ENCODE assay signal across 11 mouse cellular contexts in genomic region chr2:167280986-167281310, GRCm38 (mm10). TPM values are rescaled to one million over a fixed set of nuclear protein-coding genes. Genes with fewer than 3 reads are reported as not detected.
A peak's percentile ranks its signal among the peaks of the same experiment; 100 is the strongest.
DNase-seq lines count a peak whose midpoint lies in the region; ATAC-seq and TF ChIP-seq lines count a peak whose summit lies in the region.
"Had no signal": no experiment of that assay in that cellular context is flagged by ENCODE, and none has a peak within 500 bp of the region (broad histone marks: within the 10 kb centered on the region; RNA-seq: fewer than 3 reads in every experiment).

No protein-coding gene starts in this region.

- H3K36me3 ChIP-seq in forebrain, postnatal 0 days (ENCODE audit: insufficient read depth) = no peaks in the 10 kb centered on the region
- H3K36me3 ChIP-seq in forebrain, embryonic 10.5 days (replicated peaks) = no peaks in the 10 kb centered on the region
- no peaks in the 10 kb centered on the region for H3K36me3 ChIP-seq in lung, embryonic 14.5 days (ENCODE audit: insufficient read depth)
- H3K36me3 ChIP-seq in intestine, embryonic 14.5 days (ENCODE audit: control insufficient read depth, insufficient read depth, low read length) = no peaks in the 10 kb centered on the region
- H3K36me3 ChIP-seq: heart, embryonic 10.5 days had no signal

- no peak for DNase-seq in forebrain, postnatal 0 days
- no peak for DNase-seq in forebrain, embryonic 10.5 days (ENCODE audit: extremely low spot score, low spot score)
- DNase-seq in lung, embryonic 14.5 days = no peak
- no peak for DNase-seq in lung, postnatal 10 days
- no peak for DNase-seq in intestine, embryonic 14.5 days (ENCODE audit: low spot score)
- DNase-seq in layer of hippocampus, adult 18-20 months (ENCODE audit: low spot score in 2 of 2) = no peak
- DNase-seq in right cerebral cortex, adult 2 months (ENCODE audit: low spot score in 2 of 2) = no peak

- WGBS in forebrain, postnatal 0 days = 83% methylated on average over 4 of the region's 4 CpGs
- 83% methylated on average over 4 of the region's 4 CpGs for WGBS in forebrain, embryonic 10.5 days
- 73% methylated on average over 4 of the region's 4 CpGs for WGBS in lung, embryonic 14.5 days
- whole genome bisulfite sequencing in intestine, embryonic 14.5 days = 88% methylated on average over 4 of the region's 4 CpGs

- no peaks in the 10 kb centered on the region for H3K27me3 ChIP-seq in forebrain, postnatal 0 days (ENCODE audit: insufficient read depth, low read length)
- no peaks in the 10 kb centered on the region for H3K27me3 ChIP-seq in forebrain, embryonic 10.5 days (ENCODE audit: poor library complexity, severe bottlenecking)
- H3K27me3 ChIP-seq in lung, embryonic 14.5 days (ENCODE audit: insufficient read depth, low read length) = no peaks in the 10 kb centered on the region
- H3K27me3 ChIP-seq in intestine, embryonic 14.5 days (replicated peaks; ENCODE audit: control insufficient read depth, insufficient read depth, low read length) = no peaks in the 10 kb centered on the region

- no peak overlapping the region for H3K4me2 ChIP-seq in forebrain, postnatal 0 days (ENCODE audit: low read depth)
- no peak overlapping the region for H3K4me2 ChIP-seq in lung, embryonic 14.5 days
- H3K4me2 ChIP-seq in intestine, embryonic 14.5 days (ENCODE audit: low read length) = no peak overlapping the region

- H3K27ac ChIP-seq in forebrain, postnatal 0 days (ENCODE audit: low read depth, low read length) = no peak overlapping the region
- no peak overlapping the region for H3K27ac ChIP-seq in forebrain, embryonic 10.5 days
- H3K27ac ChIP-seq in lung, embryonic 14.5 days (ENCODE audit: low read depth) = no peak overlapping the region
- H3K27ac ChIP-seq in intestine, embryonic 14.5 days (ENCODE audit: low read depth) = no peak overlapping the region
- H3K27ac ChIP-seq: heart, embryonic 10.5 days; left cerebral cortex, adult 2 months had no signal

- no peak overlapping the region for H3K4me3 ChIP-seq in forebrain, postnatal 0 days (ENCODE audit: low read depth, low read length)
- no peak overlapping the region for H3K4me3 ChIP-seq in forebrain, embryonic 10.5 days
- H3K4me3 ChIP-seq in lung, embryonic 14.5 days (ENCODE audit: low read depth, low read length) = no peak overlapping the region
- no peak overlapping the region for H3K4me3 ChIP-seq in intestine, embryonic 14.5 days (ENCODE audit: low read depth, low read length)
- H3K4me3 ChIP-seq: erythroblast, embryonic 14.5 days; heart, embryonic 10.5 days; left cerebral cortex, adult 2 months had no signal

- H3K4me1 ChIP-seq in forebrain, postnatal 0 days (ENCODE audit: insufficient read depth) = no peaks in the 10 kb centered on the region
- peaks cover 9% of the 10 kb centered on the region for H3K4me1 ChIP-seq in forebrain, embryonic 10.5 days
- H3K4me1 ChIP-seq in lung, embryonic 14.5 days (ENCODE audit: insufficient read depth) = no peaks in the 10 kb centered on the region
- H3K4me1 ChIP-seq in intestine, embryonic 14.5 days (replicated peaks; ENCODE audit: control insufficient read depth, insufficient read depth, low read length) = no peaks in the 10 kb centered on the region

- no peak for TF ChIP-seq CTCF in forebrain, postnatal 0 days (IDR thresholded peaks at IDR 0.05; ENCODE audit: low read depth)
- TF ChIP-seq CTCF in lung, embryonic 14.5 days (IDR thresholded peaks at IDR 0.05; ENCODE audit: low read depth) = no peak

- no peak overlapping the region for H3K9ac ChIP-seq in forebrain, postnatal 0 days
- H3K9ac ChIP-seq in lung, embryonic 14.5 days = no peak overlapping the region
- no peak overlapping the region for H3K9ac ChIP-seq in intestine, embryonic 14.5 days (ENCODE audit: low read length)

- peak; percentile 46; the same call in 1 of the 2 replicates for ATAC-seq in forebrain, postnatal 0 days
- peak; percentile 47 for ATAC-seq in lung, embryonic 14.5 days (ENCODE audit: insufficient read depth)
- 0 out of 2 replicates have a peak, but pooled peaks have one; percentile 38 for ATAC-seq in intestine, embryonic 14.5 days (replicated peaks; ENCODE audit: low FRiP score, low TSS enrichment, low read depth)
- 0 out of 2 replicates have a peak, but pooled peaks have one; percentile 14 for ATAC-seq in monocyte, adult 5-6 weeks (replicated peaks; ENCODE audit: insufficient number of reproducible peaks, low FRiP score, low TSS enrichment, poor library complexity, severe bottlenecking)

- no peaks in the 10 kb centered on the region for H3K9me3 ChIP-seq in forebrain, postnatal 0 days (ENCODE audit: low read length)
- no peaks in the 10 kb centered on the region for H3K9me3 ChIP-seq in forebrain, embryonic 10.5 days
- H3K9me3 ChIP-seq in lung, embryonic 14.5 days (ENCODE audit: low read depth, low read length) = no peaks in the 10 kb centered on the region
- no peaks in the 10 kb centered on the region for H3K9me3 ChIP-seq in intestine, embryonic 14.5 days (ENCODE audit: control insufficient read depth, low read length)
- H3K9me3 ChIP-seq: heart, embryonic 10.5 days had no signal

RNA-seq across cellular contexts. Expression of gene Ptgis, which starts 40.5 kb away (rescaled TPM):
- 2.5 and 4.0 TPM in 2 replicates for total RNA-seq in forebrain, postnatal 0 days (2014; rRNA removed)
- polyA plus RNA-seq in forebrain, postnatal 0 days (2015; fragmentation: Nextera tagmentation; extraction: Ambion mirVana) = 2.5 and 2.8 TPM in 2 replicates
- 13.5 and 13.7 TPM in 2 replicates for polyA plus RNA-seq in forebrain, embryonic 10.5 days (2016; fragmentation: Nextera tagmentation; extraction: Ambion mirVana)
- 16.0 and 18.6 TPM in 2 replicates for polyA plus RNA-seq in lung, embryonic 14.5 days (2014; fragmentation: Nextera tagmentation; extraction: Ambion mirVana)
- polyA plus RNA-seq in intestine, embryonic 14.5 days (2014; fragmentation: Nextera tagmentation; extraction: Ambion mirVana) = 15.1 and 17.3 TPM in 2 replicates
- not detected in 3 replicates for total RNA-seq in monocyte, adult 5-6 weeks (2017)
- 1 to 10 TPM in 1 of 2 experiments, under 1 TPM in 1; 0.79 to 1.2 TPM for total RNA-seq in layer of hippocampus, adult 18-20 months (2021)
- polyA plus RNA-seq: erythroblast, embryonic 14.5 days had no signal
